35 mouse cellular contexts compared by ENCODE assay signal in genomic region chr9:87899800-87900199, GRCm38 (mm10).
"Had no signal": no experiment of that assay in that cellular context is flagged by ENCODE, and none has a peak within 500 bp of the region (broad histone marks: within the 10 kb centered on the region; RNA-seq: fewer than 3 reads in every experiment).

No protein-coding gene starts in this region.

- H3K9me3 ChIP-seq: heart, embryonic 10.5 days; heart, embryonic 13.5 days; heart, embryonic 15.5 days; hindbrain, embryonic 10.5 days; hindbrain, embryonic 12.5 days; hindbrain, embryonic 13.5 days; hindbrain, embryonic 15.5 days; intestine, embryonic 15.5 days; kidney, embryonic 15.5 days had no signal

- H3K4me2 ChIP-seq: heart, embryonic 11.5 days; heart, embryonic 12.5 days; heart, embryonic 13.5 days; heart, embryonic 15.5 days; hindbrain, embryonic 12.5 days; hindbrain, embryonic 13.5 days; hindbrain, embryonic 14.5 days; hindbrain, embryonic 15.5 days; intestine, embryonic 15.5 days; kidney, embryonic 15.5 days had no signal

- H3K36me3 ChIP-seq: heart, embryonic 10.5 days; heart, embryonic 12.5 days; heart, embryonic 13.5 days; heart, embryonic 15.5 days; hindbrain, embryonic 10.5 days; hindbrain, embryonic 12.5 days; hindbrain, embryonic 13.5 days; hindbrain, embryonic 15.5 days; intestine, embryonic 15.5 days; kidney, embryonic 15.5 days had no signal

- DNase-seq: heart, postnatal 10 days; heart, postnatal 14 days; heart, postnatal 36 days; heart, postnatal 4 days; kidney, adult 11 months; kidney, adult 18-20 months; kidney, adult 2 months; kidney, adult 8-10 months; kidney, adult 9 months; kidney, postnatal 10 days; kidney, postnatal 14 days; kidney, postnatal 25 days; kidney, postnatal 36 days; kidney, postnatal 4 days; layer of hippocampus, adult 9-11 months; layer of hippocampus, postnatal 36 days had no signal

- ATAC-seq: hindbrain, embryonic 16.5 days; hindbrain, postnatal 0 days; inflammation-experienced regulatory T-cells, adult 6 months; intestine, embryonic 15.5 days; intestine, embryonic 16.5 days; intestine, postnatal 0 days had no signal

- H3K4me3 ChIP-seq: heart, embryonic 10.5 days; heart, embryonic 12.5 days; heart, embryonic 13.5 days; heart, embryonic 15.5 days; hindbrain, embryonic 10.5 days; hindbrain, embryonic 12.5 days; hindbrain, embryonic 13.5 days; hindbrain, embryonic 15.5 days; intestine, embryonic 15.5 days; kidney, embryonic 15.5 days; layer of hippocampus, adult 2 months had no signal

- H3K9ac ChIP-seq: heart, embryonic 12.5 days; heart, embryonic 13.5 days; heart, embryonic 15.5 days; hindbrain, embryonic 12.5 days; hindbrain, embryonic 13.5 days; hindbrain, embryonic 14.5 days; hindbrain, embryonic 15.5 days; intestine, embryonic 15.5 days; kidney, embryonic 15.5 days had no signal

- H3K27ac ChIP-seq: heart, embryonic 10.5 days; heart, embryonic 13.5 days; heart, embryonic 15.5 days; hindbrain, embryonic 10.5 days; hindbrain, embryonic 12.5 days; hindbrain, embryonic 13.5 days; hindbrain, embryonic 14.5 days; hindbrain, embryonic 15.5 days; hindbrain, postnatal 0 days; intestine, embryonic 15.5 days; kidney, embryonic 15.5 days; kidney, postnatal 0 days; layer of hippocampus, adult 2 months had no signal

- H3K27me3 ChIP-seq: heart, embryonic 12.5 days; heart, embryonic 13.5 days; heart, embryonic 15.5 days; hindbrain, embryonic 12.5 days; hindbrain, embryonic 13.5 days; hindbrain, embryonic 15.5 days; intestine, embryonic 15.5 days; kidney, embryonic 15.5 days had no signal

- H3K4me1 ChIP-seq: heart, embryonic 10.5 days; heart, embryonic 12.5 days; heart, embryonic 13.5 days; heart, embryonic 15.5 days; hindbrain, embryonic 13.5 days; hindbrain, embryonic 15.5 days; intestine, embryonic 15.5 days; kidney, embryonic 15.5 days had no signal
